Mouse (Mus musculus) erythroblast, embryonic 14.5 days (primary cell): ENCODE data around the gene Macrod2. TPM values are rescaled to one million over a fixed set of nuclear protein-coding genes. Genes with fewer than 3 reads are reported as not detected.

Source experiments
- H3K27me3 ChIP-seq: 2 replicates; pipeline ENCODE4 v1.6.1; 2012; ENCODE audit warnings: inconsistent platforms; ENCODE audit not compliant: control insufficient read depth
- H3K36me3 ChIP-seq: 2 replicates; pipeline ENCODE4 v1.6.1; 2012; ENCODE audit warnings: mild to moderate bottlenecking, inconsistent platforms; ENCODE audit not compliant: control insufficient read depth
- H3K4me1 ChIP-seq: 2 replicates; pipeline ENCODE4 v1.6.1; 2012; ENCODE audit warnings: inconsistent platforms; ENCODE audit not compliant: control insufficient read depth
- H3K4me3 ChIP-seq: replicated peaks from 2 replicates; pipeline ENCODE3; 2012; ENCODE audit warnings: moderate library complexity, mild to moderate bottlenecking, inconsistent platforms
- H3K9me3 ChIP-seq: 2 replicates; pipeline ENCODE4 v1.6.1; 2012; ENCODE audit warnings: low read length, inconsistent platforms, mixed read lengths; ENCODE audit not compliant: control insufficient read depth
- GATA1 ChIP-seq: IDR thresholded peaks from 2 replicates; pipeline ENCODE4 v1.6.1; 2012; ENCODE audit warnings: low read length, inconsistent platforms, mixed read lengths
- TAL1 ChIP-seq: IDR thresholded peaks from 3 replicates; pipeline ENCODE4 v1.6.1; 2012; ENCODE audit warnings: low read length, inconsistent platforms, mixed read lengths
- polyA plus RNA-seq: library from polyadenylated mRNA; stranded (reverse); fragments of >175 nt; gene quantifications from 2 replicates; pipeline ENCODE4 v1.2.3, GENCODE M21; 2012

Gene Macrod2
- polyA plus RNA-seq, 1 experiment: 0.81 TPM

- H3K9me3 ChIP-seq: no peaks in the 10 kb centered on the region
- TF ChIP-seq GATA1 (no peak), TAL1 (no peak)
- H3K4me3 ChIP-seq: no peak overlapping the region
- no peaks in the 10 kb centered on the region for H3K27me3 ChIP-seq
- H3K4me1 ChIP-seq: no peaks in the 10 kb centered on the region
- no peaks in the 10 kb centered on the region for H3K36me3 ChIP-seq
Measured at GRCm38 (mm10) chr2:142326737-142327136, 1931.6 kb downstream of the Macrod2 start.

DNA sequence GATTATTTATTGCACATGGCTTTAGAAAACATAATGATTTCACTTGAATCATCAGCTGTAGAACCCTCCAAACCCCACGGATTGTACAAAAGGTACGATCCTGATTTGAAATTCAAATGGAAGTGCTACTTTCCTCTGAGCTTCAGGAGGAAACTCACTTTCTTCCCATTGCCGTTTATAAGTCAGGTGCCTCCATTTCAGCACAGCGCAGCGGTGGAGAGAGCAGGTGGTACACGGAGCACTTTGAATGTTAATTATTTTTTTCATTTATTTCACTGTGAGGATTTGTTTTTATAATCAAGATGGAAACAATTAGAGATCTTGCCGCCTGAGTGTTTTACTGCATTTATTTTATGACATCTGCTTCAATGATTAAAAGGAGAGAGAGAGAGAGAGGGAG lies 1934.7 kb downstream of the Macrod2 start:
- TF ChIP-seq GATA1: no peak
- no peak for TF ChIP-seq TAL1
- Histone ChIP-seq H3K4me3 (no peak overlapping the region), H3K36me3 (no peaks in the 10 kb centered on the region), H3K9me3 (no peaks in the 10 kb centered on the region), H3K4me1 (no peaks in the 10 kb centered on the region), H3K27me3 (no peaks in the 10 kb centered on the region)

DNA sequence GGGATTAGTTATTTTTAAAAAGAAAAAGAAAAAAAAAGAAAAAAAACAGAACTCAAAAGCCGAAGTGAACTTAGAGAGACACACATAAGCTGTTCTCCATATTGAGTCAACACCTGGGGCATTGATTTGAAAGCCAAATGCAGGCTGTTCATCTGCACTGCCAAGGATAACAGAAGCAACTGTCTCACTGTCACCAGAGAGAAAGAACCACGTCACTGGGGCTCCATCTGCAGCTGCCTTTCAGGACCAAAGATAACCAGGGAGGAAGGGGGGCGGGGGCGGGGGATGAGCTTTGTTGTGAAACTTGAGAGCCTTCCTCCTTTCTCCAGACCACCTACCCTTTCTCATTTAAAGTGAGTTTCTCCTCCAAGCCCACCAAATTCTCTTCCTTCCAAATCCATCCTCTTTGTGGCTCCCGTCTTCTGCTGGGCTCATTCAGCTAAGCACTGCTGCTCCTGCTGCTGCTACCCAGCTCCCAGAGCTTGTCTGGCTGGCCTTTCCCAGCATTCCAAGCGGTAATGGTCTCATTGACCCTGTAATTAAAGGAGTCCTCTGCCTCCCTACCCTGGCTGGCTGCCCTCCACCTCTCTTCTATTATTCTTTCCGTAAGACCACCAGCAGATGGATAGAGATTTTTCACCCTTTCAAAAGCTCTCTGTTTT lies 1939.5 kb downstream of the Macrod2 start:
- Histone ChIP-seq H3K4me3 (no peak overlapping the region), H3K27me3 (no peaks in the 10 kb centered on the region), H3K4me1 (no peaks in the 10 kb centered on the region), H3K9me3 (no peaks in the 10 kb centered on the region), H3K36me3 (no peaks in the 10 kb centered on the region)
- no peak for TF ChIP-seq GATA1
- no peak for TF ChIP-seq TAL1

GRCm38 (mm10) chr2:142335103-142335999 lies 1940.2 kb downstream of the Macrod2 start:
- no peak overlapping the region for H3K4me3 ChIP-seq
- H3K9me3 ChIP-seq: no peaks in the 10 kb centered on the region
- H3K36me3 ChIP-seq: no peaks in the 10 kb centered on the region
- H3K27me3 ChIP-seq: no peaks in the 10 kb centered on the region
- no peak for TF ChIP-seq TAL1
- no peak for TF ChIP-seq GATA1
- H3K4me1 ChIP-seq: no peaks in the 10 kb centered on the region

DNA sequence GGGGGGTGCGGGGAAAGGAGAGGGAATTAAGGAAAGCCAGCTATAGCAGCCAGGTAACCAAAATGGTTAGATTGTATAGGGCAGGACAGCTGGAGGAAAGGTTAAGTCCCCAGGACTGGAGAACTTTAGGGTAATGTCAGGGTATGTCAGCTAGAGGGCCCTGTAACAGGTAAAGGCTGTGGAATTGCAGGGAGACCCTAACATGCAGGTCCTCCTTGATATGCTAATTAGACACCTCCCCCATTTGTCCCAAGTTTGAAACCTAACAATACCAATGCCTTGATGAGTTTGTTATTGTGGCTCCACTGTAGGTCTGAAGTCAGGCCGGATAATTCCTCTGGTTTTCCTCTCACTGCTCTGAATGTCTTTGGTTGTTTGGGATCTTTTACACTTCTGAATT lies 1948.9 kb downstream of the Macrod2 start:
- Histone ChIP-seq H3K27me3 (no peaks in the 10 kb centered on the region), H3K36me3 (no peaks in the 10 kb centered on the region), H3K4me1 (no peaks in the 10 kb centered on the region), H3K9me3 (no peaks in the 10 kb centered on the region), H3K4me3 (no peak overlapping the region)
- TF ChIP-seq TAL1 (no peak), GATA1 (no peak)

DNA sequence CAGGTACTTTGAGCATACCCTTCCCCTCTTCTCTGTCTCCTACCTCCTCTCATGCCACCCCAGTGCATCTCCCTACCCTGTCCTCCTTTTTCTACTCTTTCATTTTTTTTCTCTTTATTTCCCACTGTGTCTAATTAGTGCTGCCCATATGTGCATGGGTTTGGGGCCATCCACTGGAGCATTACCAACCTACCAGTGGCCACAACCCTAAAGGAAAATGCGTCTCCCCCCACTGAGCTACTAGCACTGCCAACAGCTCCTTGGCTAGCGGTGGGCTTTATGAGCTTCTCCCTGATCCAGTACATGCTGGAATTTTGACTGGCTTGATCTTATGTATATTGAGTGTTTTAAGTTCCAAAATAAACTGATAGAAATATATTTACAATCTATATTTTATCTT lies 1949.6 kb downstream of the Macrod2 start:
- Histone ChIP-seq H3K4me1 (no peaks in the 10 kb centered on the region), H3K9me3 (no peaks in the 10 kb centered on the region), H3K4me3 (no peak overlapping the region), H3K27me3 (no peaks in the 10 kb centered on the region), H3K36me3 (no peaks in the 10 kb centered on the region)
- no peak for TF ChIP-seq GATA1
- no peak for TF ChIP-seq TAL1

GRCm38 (mm10) chr2:142349805-142350204 lies 1954.7 kb downstream of the Macrod2 start:
- H3K4me3 ChIP-seq: no peak overlapping the region
- no peak for TF ChIP-seq TAL1
- no peak for TF ChIP-seq GATA1
- no peaks in the 10 kb centered on the region for H3K4me1 ChIP-seq
- H3K27me3 ChIP-seq: no peaks in the 10 kb centered on the region
- no peaks in the 10 kb centered on the region for H3K36me3 ChIP-seq
- no peaks in the 10 kb centered on the region for H3K9me3 ChIP-seq

GRCm38 (mm10) chr2:142362888-142363287 lies 1967.8 kb downstream of the Macrod2 start:
- Histone ChIP-seq H3K9me3 (no peaks in the 10 kb centered on the region; the same call in 1 of the 2 replicates), H3K36me3 (no peaks in the 10 kb centered on the region), H3K27me3 (no peaks in the 10 kb centered on the region), H3K4me3 (no peak overlapping the region), H3K4me1 (no peaks in the 10 kb centered on the region)
- TF ChIP-seq GATA1: no peak
- no peak for TF ChIP-seq TAL1

GRCm38 (mm10) chr2:142373978-142374377 lies 1978.9 kb downstream of the Macrod2 start:
- no peaks in the 10 kb centered on the region for H3K27me3 ChIP-seq
- H3K36me3 ChIP-seq: no peaks in the 10 kb centered on the region
- TF ChIP-seq TAL1: no peak
- TF ChIP-seq GATA1: no peak
- no peaks in the 10 kb centered on the region for H3K9me3 ChIP-seq
- H3K4me1 ChIP-seq: no peaks in the 10 kb centered on the region
- H3K4me3 ChIP-seq: no peak overlapping the region
